Mouse (Mus musculus) embryonic fibroblast, embryonic 13.5 days (primary cell): Measurements from ENCODE around the gene Wfdc15a. TPM values are rescaled to one million over a fixed set of nuclear protein-coding genes. Genes with fewer than 3 reads are reported as not detected.

Source experiments
- H3K27ac ChIP-seq: 2 replicates; pipeline ENCODE4 v1.5.1; 2012; ENCODE audit warnings: low read length, control low read depth, inconsistent platforms; ENCODE audit not compliant: insufficient read depth
- H3K4me1 ChIP-seq: 2 replicates; pipeline ENCODE4 v1.6.1; 2011; ENCODE audit warnings: low read length; ENCODE audit not compliant: control insufficient read depth, insufficient read depth
- H3K4me3 ChIP-seq: 2 replicates; pipeline ENCODE4 v1.5.1; 2011; ENCODE audit warnings: mild to moderate bottlenecking, control low read depth, low read length; ENCODE audit not compliant: insufficient read depth
- CTCF ChIP-seq: IDR thresholded peaks from 2 replicates; pipeline ENCODE4 v1.5.1; 2011; ENCODE audit warnings: mild to moderate bottlenecking, control low read depth, low read length, moderate library complexity, borderline replicate concordance; ENCODE audit not compliant: insufficient read depth
- POLR2A ChIP-seq: IDR thresholded peaks from 2 replicates; pipeline ENCODE4 v1.6.1; 2011; ENCODE audit warnings: low read depth, mild to moderate bottlenecking, control low read depth, low read length, moderate library complexity
- polyA plus RNA-seq: library from polyadenylated mRNA; stranded (reverse); fragments of >200 nt; gene quantifications from 2 replicates; pipeline ENCODE4 v1.2.4, GENCODE M21; 2011; ENCODE audit warnings: low read depth; ENCODE audit not compliant: missing spikeins, insufficient read length

Gene Wfdc15a
- polyA plus RNA-seq, 1 experiment, result not detected

GRCm38 (mm10) chr2:164158838-164159237 is 41.1 kb downstream of the Wfdc15a start:
- no peaks in the 10 kb centered on the region for H3K4me1 ChIP-seq
- no peak for TF ChIP-seq CTCF
- TF ChIP-seq POLR2A, result no peak
- no peak overlapping the region for H3K4me3 ChIP-seq
- no peak overlapping the region; the same call in 1 of the 2 replicates for H3K27ac ChIP-seq

GRCm38 (mm10) chr2:164156158-164156557 is 43.8 kb downstream of the Wfdc15a start:
- Histone ChIP-seq H3K4me3 (no peak overlapping the region), H3K27ac (no peak overlapping the region), H3K4me1 (no peaks in the 10 kb centered on the region)
- TF ChIP-seq CTCF (no peak), POLR2A (no peak)

- peaks cover 5% of the 10 kb centered on the region for H3K4me1 ChIP-seq
- no peak overlapping the region for H3K4me3 ChIP-seq
- TF ChIP-seq CTCF, result no peak
- TF ChIP-seq POLR2A, result no peak
- H3K27ac ChIP-seq, result no peak overlapping the region
These were observed 45.9 kb downstream of the Wfdc15a start for GRCm38 (mm10) chr2:164154007-164154406.

GRCm38 (mm10) chr2:164152341-164152740 is 47.6 kb downstream of the Wfdc15a start:
- Histone ChIP-seq H3K4me3 (no peak overlapping the region), H3K4me1 (peaks cover 5% of the 10 kb centered on the region), H3K27ac (no peak overlapping the region)
- no peak for TF ChIP-seq CTCF
- TF ChIP-seq POLR2A, result no peak

- TF ChIP-seq CTCF, result no peak
- no peak for TF ChIP-seq POLR2A
- Histone ChIP-seq H3K4me1 (peaks cover 5% of the 10 kb centered on the region), H3K27ac (peak overlapping the region; percentile 74), H3K4me3 (no peak overlapping the region)
These were observed 49.7 kb downstream of the Wfdc15a start for GRCm38 (mm10) chr2:164150086-164150760.

Other genes with a start within 250 kb of the Wfdc15a start
- 208 and 218 TPM in 2 replicates for gene Ywhab, start 205.2 kb downstream of the Wfdc15a start, polyA plus RNA-seq
- 1.4 and 1.5 TPM in 2 replicates for gene Pabpc1l, start 174.7 kb downstream of the Wfdc15a start, polyA plus RNA-seq
- gene Stk4, start 129.8 kb downstream of the Wfdc15a start, polyA plus RNA-seq, result 23.1 and 24.0 TPM in 2 replicates
- 37.2 and 38.8 TPM in 2 replicates for gene Tomm34, start 129.0 kb downstream of the Wfdc15a start, polyA plus RNA-seq
- gene Kcns1, start 29.0 kb downstream of the Wfdc15a start, polyA plus RNA-seq, result 0.23 and 1.1 TPM in 2 replicates
- not detected in 2 replicates for gene Wfdc5, start 17.4 kb downstream of the Wfdc15a start, polyA plus RNA-seq
- not detected in 2 replicates for gene Wfdc12, start 9.5 kb downstream of the Wfdc15a start, polyA plus RNA-seq
- not detected in 2 replicates for gene Wfdc15b, start 21.5 kb upstream of the Wfdc15a start, polyA plus RNA-seq
- not detected in 2 replicates for gene Svs2, start 38.3 kb upstream of the Wfdc15a start, polyA plus RNA-seq
- gene Svs3b, start 56.5 kb upstream of the Wfdc15a start, polyA plus RNA-seq, result not detected in 2 replicates
- gene Svs4, start 78.3 kb upstream of the Wfdc15a start, polyA plus RNA-seq, result not detected in 2 replicates
- not detected in 2 replicates for gene Svs3a, start 89.1 kb upstream of the Wfdc15a start, polyA plus RNA-seq
- gene Svs6, start 116.6 kb upstream of the Wfdc15a start, polyA plus RNA-seq, result not detected in 2 replicates
- not detected in 2 replicates for gene Svs5, start 132.6 kb upstream of the Wfdc15a start, polyA plus RNA-seq
- gene Slpi, start 189.0 kb upstream of the Wfdc15a start, polyA plus RNA-seq, result 0.90 TPM in 1 of 2 replicates, not detected in the other
- gene Rbpjl, start 203.0 kb upstream of the Wfdc15a start, polyA plus RNA-seq, result not detected in 2 replicates
- 0.18 and 3.1 TPM in 2 replicates for gene Matn4, start 205.0 kb upstream of the Wfdc15a start, polyA plus RNA-seq
- 242 and 248 TPM in 2 replicates for gene Sdc4, start 243.8 kb upstream of the Wfdc15a start, polyA plus RNA-seq